In the genomic region with DNA sequence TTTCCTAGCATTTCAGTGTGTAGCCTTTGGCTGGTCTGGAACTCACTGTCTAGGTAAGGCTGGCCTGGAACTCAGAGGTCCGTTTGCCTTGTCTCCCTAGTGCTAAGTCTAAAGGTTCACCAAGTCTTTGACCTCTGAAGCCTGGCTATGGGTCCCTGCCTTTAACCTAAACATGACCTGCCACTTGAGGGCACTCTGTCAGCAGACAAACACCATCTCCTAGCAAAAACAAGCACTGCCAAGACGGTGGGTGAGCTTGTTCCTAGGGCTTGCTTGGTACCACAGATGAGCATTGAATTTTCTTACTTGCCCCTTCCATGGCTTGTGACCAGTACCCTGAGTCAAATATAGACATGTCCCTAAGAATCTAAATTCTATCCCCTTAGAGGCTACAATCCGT, we compare ENCODE assay signal across 15 mouse cellular contexts.
A peak's percentile ranks its signal among the peaks of the same experiment; 100 is the strongest.
DNase-seq lines count a peak whose midpoint lies in the region; ATAC-seq and TF ChIP-seq lines count a peak whose summit lies in the region.
"Had no signal": no experiment of that assay in that cellular context is flagged by ENCODE, and none has a peak within 500 bp of the region (broad histone marks: within the 10 kb centered on the region; RNA-seq: fewer than 3 reads in every experiment).

No protein-coding gene starts in this region.

- peak; percentile 34 to 60 for DNase-seq in cerebellum, postnatal 10 days
- no peak for DNase-seq in cerebellum, adult 8-10 months
- peak; percentile 19 for DNase-seq in hindbrain, postnatal 0 days (ENCODE audit: low spot score)
- no peak for DNase-seq in stomach, postnatal 0 days (ENCODE audit: low spot score)
- no peak for DNase-seq in spleen, postnatal 4 days (ENCODE audit: low spot score in 2 of 2)
- DNase-seq: cerebellum, adult 2 months; liver, embryonic 13.5 days; right cerebral cortex, postnatal 14 days; thymus, postnatal 4 days had no signal

- H3K4me3 ChIP-seq in hindbrain, postnatal 0 days (ENCODE audit: low read length), result no peak overlapping the region
- H3K4me3 ChIP-seq in hindbrain, embryonic 12.5 days, result no peak overlapping the region
- H3K4me3 ChIP-seq in midbrain, embryonic 12.5 days, result no peak overlapping the region
- no peak overlapping the region for H3K4me3 ChIP-seq in midbrain, embryonic 15.5 days
- H3K4me3 ChIP-seq in stomach, postnatal 0 days (ENCODE audit: low read depth, low read length), result no peak overlapping the region
- H3K4me3 ChIP-seq: embryonic facial prominence, embryonic 12.5 days; liver, embryonic 13.5 days had no signal

- H3K4me1 ChIP-seq in hindbrain, postnatal 0 days (ENCODE audit: insufficient read depth, low read length), result no peaks in the 10 kb centered on the region
- peaks cover 26% of the 10 kb centered on the region for H3K4me1 ChIP-seq in hindbrain, embryonic 12.5 days
- H3K4me1 ChIP-seq in midbrain, embryonic 12.5 days, result peaks cover 33% of the 10 kb centered on the region
- H3K4me1 ChIP-seq in midbrain, embryonic 15.5 days, result peaks cover 24% of the 10 kb centered on the region
- H3K4me1 ChIP-seq in stomach, postnatal 0 days (replicated peaks; ENCODE audit: control insufficient read depth, insufficient read depth), result no peaks in the 10 kb centered on the region
- H3K4me1 ChIP-seq: embryonic facial prominence, embryonic 12.5 days; liver, embryonic 13.5 days had no signal

- 51% methylated on average over 3 of the region's 3 CpGs for WGBS in hindbrain, postnatal 0 days
- 36% methylated on average over 3 of the region's 3 CpGs for WGBS in hindbrain, embryonic 12.5 days
- 32% methylated on average over 3 of the region's 3 CpGs for WGBS in midbrain, embryonic 12.5 days
- WGBS in midbrain, embryonic 15.5 days, result 40% methylated on average over 3 of the region's 3 CpGs
- 35% methylated on average over 3 of the region's 3 CpGs for WGBS in stomach, postnatal 0 days

- no peak for TF ChIP-seq EP300 in stomach, postnatal 0 days (optimal IDR thresholded peaks at IDR 0.05)

- H3K9me3 ChIP-seq in hindbrain, postnatal 0 days (ENCODE audit: low read length), result no peaks in the 10 kb centered on the region
- H3K9me3 ChIP-seq in hindbrain, embryonic 12.5 days (replicated peaks), result no peaks in the 10 kb centered on the region
- no peaks in the 10 kb centered on the region for H3K9me3 ChIP-seq in midbrain, embryonic 12.5 days
- H3K9me3 ChIP-seq in midbrain, embryonic 15.5 days, result no peaks in the 10 kb centered on the region
- no peaks in the 10 kb centered on the region for H3K9me3 ChIP-seq in stomach, postnatal 0 days (ENCODE audit: control insufficient read depth, low read length)
- H3K9me3 ChIP-seq: embryonic facial prominence, embryonic 12.5 days; liver, embryonic 13.5 days had no signal

- no peak overlapping the region for H3K4me2 ChIP-seq in hindbrain, postnatal 0 days (ENCODE audit: low read depth, low read length)
- no peak overlapping the region for H3K4me2 ChIP-seq in hindbrain, embryonic 12.5 days (replicated peaks)
- H3K4me2 ChIP-seq in midbrain, embryonic 12.5 days (replicated peaks), result no peak overlapping the region
- no peak overlapping the region for H3K4me2 ChIP-seq in midbrain, embryonic 15.5 days
- no peak overlapping the region for H3K4me2 ChIP-seq in stomach, postnatal 0 days (replicated peaks; ENCODE audit: low read depth)
- H3K4me2 ChIP-seq: embryonic facial prominence, embryonic 12.5 days; liver, embryonic 13.5 days had no signal

- peak; percentile 35 for TF ChIP-seq CTCF in hindbrain, postnatal 0 days (IDR thresholded peaks at IDR 0.05; ENCODE audit: low read depth)
- TF ChIP-seq CTCF in stomach, postnatal 0 days (IDR thresholded peaks at IDR 0.05; ENCODE audit: low read depth), result peak; percentile 31; the same call in 1 of the 2 replicates

- H3K27ac ChIP-seq in hindbrain, postnatal 0 days, result no peak overlapping the region
- H3K27ac ChIP-seq in hindbrain, embryonic 12.5 days, result no peak overlapping the region
- H3K27ac ChIP-seq in midbrain, embryonic 12.5 days (replicated peaks), result 0 out of 2 replicates have a peak overlapping the region, but pooled peaks have one; percentile 76
- H3K27ac ChIP-seq in midbrain, embryonic 15.5 days, result no peak overlapping the region
- no peak overlapping the region for H3K27ac ChIP-seq in stomach, postnatal 0 days (replicated peaks)
- H3K27ac ChIP-seq: embryonic facial prominence, embryonic 12.5 days; liver, embryonic 13.5 days had no signal

- H3K27me3 ChIP-seq in hindbrain, postnatal 0 days (ENCODE audit: insufficient read depth, low read length), result no peaks in the 10 kb centered on the region
- no peaks in the 10 kb centered on the region for H3K27me3 ChIP-seq in hindbrain, embryonic 12.5 days
- H3K27me3 ChIP-seq in midbrain, embryonic 12.5 days, result no peaks in the 10 kb centered on the region
- H3K27me3 ChIP-seq in midbrain, embryonic 15.5 days (replicated peaks), result no peaks in the 10 kb centered on the region
- H3K27me3 ChIP-seq in stomach, postnatal 0 days (ENCODE audit: control insufficient read depth, insufficient read depth, low read length), result no peaks in the 10 kb centered on the region
- H3K27me3 ChIP-seq: embryonic facial prominence, embryonic 12.5 days; liver, embryonic 13.5 days had no signal

- no peak for ATAC-seq in hindbrain, postnatal 0 days
- no peak for ATAC-seq in hindbrain, embryonic 12.5 days (ENCODE audit: low FRiP score)
- ATAC-seq in midbrain, embryonic 12.5 days (ENCODE audit: low FRiP score, low read depth), result no peak
- ATAC-seq in midbrain, embryonic 15.5 days (replicated peaks), result no peak
- ATAC-seq in stomach, postnatal 0 days (ENCODE audit: low FRiP score, low TSS enrichment), result no peak
- ATAC-seq: inflammation-experienced regulatory T-cells, adult 6 months; lung, postnatal 0 days had no signal

- no peaks in the 10 kb centered on the region for H3K36me3 ChIP-seq in hindbrain, postnatal 0 days (ENCODE audit: insufficient read depth, low read length)
- no peaks in the 10 kb centered on the region for H3K36me3 ChIP-seq in hindbrain, embryonic 12.5 days
- no peaks in the 10 kb centered on the region for H3K36me3 ChIP-seq in midbrain, embryonic 12.5 days
- H3K36me3 ChIP-seq in midbrain, embryonic 15.5 days (replicated peaks), result no peaks in the 10 kb centered on the region
- no peaks in the 10 kb centered on the region for H3K36me3 ChIP-seq in stomach, postnatal 0 days (ENCODE audit: control insufficient read depth, insufficient read depth, low read length)
- H3K36me3 ChIP-seq: embryonic facial prominence, embryonic 12.5 days; liver, embryonic 13.5 days had no signal

- H3K9ac ChIP-seq in hindbrain, postnatal 0 days (replicated peaks; ENCODE audit: low read length), result no peak overlapping the region
- no peak overlapping the region for H3K9ac ChIP-seq in hindbrain, embryonic 12.5 days
- no peak overlapping the region for H3K9ac ChIP-seq in midbrain, embryonic 12.5 days (replicated peaks)
- H3K9ac ChIP-seq in midbrain, embryonic 15.5 days, result no peak overlapping the region
- H3K9ac ChIP-seq in stomach, postnatal 0 days (ENCODE audit: low read length), result no peak overlapping the region
- H3K9ac ChIP-seq: embryonic facial prominence, embryonic 12.5 days; liver, embryonic 13.5 days had no signal

Comparison
In these comparisons a context has a peak if more than half of its experiments do, and no peak if none do; other contexts are left out.
1. DNase-seq: peak in cerebellum, postnatal 10 days (2 of 2) and hindbrain, postnatal 0 days (single experiment); none in cerebellum, adult 8-10 months (single experiment), stomach, postnatal 0 days (single experiment) and spleen, postnatal 4 days (0 of 2).